Mouse (Mus musculus): ENCODE measurements around the gene Pde3a. TPM values are rescaled to one million over a fixed set of nuclear protein-coding genes. Genes with fewer than 3 reads are reported as not detected.

Pde3a gene
- polyA plus RNA-seq, 1 experiment = 0.81 TPM

- H3K27ac ChIP-seq (ENCODE audit: insufficient read depth, low read length) = no peak overlapping the region
- H3K4me1 ChIP-seq (ENCODE audit: control insufficient read depth, insufficient read depth, low read length) = no peaks in the 10 kb centered on the region
- H3K4me3 ChIP-seq (ENCODE audit: insufficient read depth, low read length) = no peak overlapping the region
- TF ChIP-seq POLR2A (IDR thresholded peaks at IDR 0.05; ENCODE audit: extremely low read depth, insufficient read depth, low read length) = no peak
- no peak for TF ChIP-seq CTCF (IDR thresholded peaks at IDR 0.05; ENCODE audit: extremely low read depth, insufficient read depth, low read length)
Measured at GRCm38 (mm10) chr6:141374469-141375057, 125.5 kb downstream of the Pde3a start.

DNA sequence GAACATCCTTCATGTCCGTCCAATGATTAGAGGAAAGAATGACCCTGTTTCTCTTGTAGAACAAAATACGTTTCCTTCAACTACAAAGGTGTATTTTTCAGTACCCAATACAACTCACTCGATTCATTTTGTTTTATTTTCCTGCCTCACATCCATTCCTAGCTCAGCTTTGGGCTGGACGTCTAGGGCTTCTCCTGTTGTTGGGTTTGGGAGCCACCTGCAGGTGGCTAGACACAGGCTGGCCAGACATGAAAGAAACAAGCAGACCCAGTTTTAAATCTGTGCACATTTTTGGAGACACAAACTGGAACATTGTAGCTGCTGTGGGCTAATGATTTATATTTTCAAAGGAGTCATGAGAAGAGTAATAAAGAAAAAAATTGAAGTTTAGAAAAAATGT is 126.1 kb downstream of the Pde3a start:
- TF ChIP-seq POLR2A (IDR thresholded peaks at IDR 0.05; ENCODE audit: extremely low read depth, insufficient read depth, low read length) (no peak), CTCF (IDR thresholded peaks at IDR 0.05; ENCODE audit: extremely low read depth, insufficient read depth, low read length) (peak; percentile 23; the same call in 1 of the 2 replicates)
- Histone ChIP-seq H3K4me1 (ENCODE audit: control insufficient read depth, insufficient read depth, low read length) (no peaks in the 10 kb centered on the region), H3K27ac (ENCODE audit: insufficient read depth, low read length) (no peak overlapping the region), H3K4me3 (ENCODE audit: insufficient read depth, low read length) (no peak overlapping the region)

- Histone ChIP-seq H3K27ac (ENCODE audit: insufficient read depth, low read length) (no peak overlapping the region), H3K4me3 (ENCODE audit: insufficient read depth, low read length) (no peak overlapping the region), H3K4me1 (ENCODE audit: control insufficient read depth, insufficient read depth, low read length) (no peaks in the 10 kb centered on the region)
- TF ChIP-seq POLR2A (IDR thresholded peaks at IDR 0.05; ENCODE audit: extremely low read depth, insufficient read depth, low read length) = no peak
- TF ChIP-seq CTCF (IDR thresholded peaks at IDR 0.05; ENCODE audit: extremely low read depth, insufficient read depth, low read length) = no peak
Measured at GRCm38 (mm10) chr6:141380927-141381326, 131.9 kb downstream of the Pde3a start.

GRCm38 (mm10) chr6:141381473-141381872 is 132.4 kb downstream of the Pde3a start:
- Histone ChIP-seq H3K27ac (ENCODE audit: insufficient read depth, low read length) (no peak overlapping the region), H3K4me3 (ENCODE audit: insufficient read depth, low read length) (no peak overlapping the region), H3K4me1 (ENCODE audit: control insufficient read depth, insufficient read depth, low read length) (no peaks in the 10 kb centered on the region)
- TF ChIP-seq POLR2A (IDR thresholded peaks at IDR 0.05; ENCODE audit: extremely low read depth, insufficient read depth, low read length) (no peak), CTCF (IDR thresholded peaks at IDR 0.05; ENCODE audit: extremely low read depth, insufficient read depth, low read length) (no peak)

DNA sequence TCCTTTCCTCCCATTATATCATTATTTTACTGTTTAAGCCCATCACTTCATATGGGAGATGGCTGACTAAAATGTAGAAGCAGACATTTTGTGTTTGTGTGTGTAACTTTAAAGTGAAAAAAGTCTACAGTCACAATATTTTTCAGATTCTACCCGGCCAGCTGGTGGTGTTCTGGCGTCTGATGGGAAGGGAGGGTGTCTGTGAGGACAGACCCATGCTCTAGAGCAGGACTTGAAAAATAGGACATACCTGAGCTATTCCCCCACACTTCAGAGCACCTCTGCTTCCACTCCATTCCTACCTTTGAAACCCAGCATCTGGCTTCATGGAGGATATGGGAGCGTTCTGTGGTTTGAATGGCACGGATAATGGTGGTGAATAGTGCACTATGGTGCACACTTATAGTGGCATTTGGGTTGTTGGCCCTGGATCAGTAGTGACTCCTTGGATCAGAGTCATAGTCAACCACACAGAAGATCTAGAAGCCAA is 132.9 kb downstream of the Pde3a start:
- no peak overlapping the region for H3K4me3 ChIP-seq (ENCODE audit: insufficient read depth, low read length)
- no peaks in the 10 kb centered on the region for H3K4me1 ChIP-seq (ENCODE audit: control insufficient read depth, insufficient read depth, low read length)
- TF ChIP-seq POLR2A (IDR thresholded peaks at IDR 0.05; ENCODE audit: extremely low read depth, insufficient read depth, low read length) = no peak
- no peak for TF ChIP-seq CTCF (IDR thresholded peaks at IDR 0.05; ENCODE audit: extremely low read depth, insufficient read depth, low read length)
- no peak overlapping the region for H3K27ac ChIP-seq (ENCODE audit: insufficient read depth, low read length)

GRCm38 (mm10) chr6:141388104-141388503 is 139.0 kb downstream of the Pde3a start:
- Histone ChIP-seq H3K4me3 (ENCODE audit: insufficient read depth, low read length) (no peak overlapping the region), H3K4me1 (ENCODE audit: control insufficient read depth, insufficient read depth, low read length) (no peaks in the 10 kb centered on the region), H3K27ac (ENCODE audit: insufficient read depth, low read length) (no peak overlapping the region)
- TF ChIP-seq CTCF (IDR thresholded peaks at IDR 0.05; ENCODE audit: extremely low read depth, insufficient read depth, low read length) = no peak
- TF ChIP-seq POLR2A (IDR thresholded peaks at IDR 0.05; ENCODE audit: extremely low read depth, insufficient read depth, low read length) = no peak

DNA sequence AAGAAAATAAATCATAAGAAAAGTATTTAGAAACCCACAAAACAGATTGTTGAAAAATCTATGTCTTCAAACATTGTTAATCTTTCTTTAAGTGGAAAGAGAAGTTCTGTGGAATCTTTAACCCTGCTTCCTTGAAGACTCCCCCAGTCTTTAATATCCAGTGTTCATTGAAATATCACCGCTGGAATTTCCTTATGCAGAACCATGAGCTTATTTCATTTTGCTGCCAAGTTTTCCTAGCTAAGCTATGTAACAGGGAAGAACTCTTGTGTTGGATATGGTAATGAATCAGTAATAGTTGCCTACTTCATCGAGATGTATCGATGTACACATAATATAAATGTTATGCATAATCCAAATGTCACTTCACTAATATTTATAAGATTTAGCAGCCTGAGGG is 146.9 kb downstream of the Pde3a start:
- H3K4me3 ChIP-seq (ENCODE audit: insufficient read depth, low read length) = no peak overlapping the region
- no peaks in the 10 kb centered on the region for H3K4me1 ChIP-seq (ENCODE audit: control insufficient read depth, insufficient read depth, low read length)
- TF ChIP-seq POLR2A (IDR thresholded peaks at IDR 0.05; ENCODE audit: extremely low read depth, insufficient read depth, low read length) (no peak), CTCF (IDR thresholded peaks at IDR 0.05; ENCODE audit: extremely low read depth, insufficient read depth, low read length) (no peak)
- no peak overlapping the region for H3K27ac ChIP-seq (ENCODE audit: insufficient read depth, low read length)

- H3K27ac ChIP-seq (ENCODE audit: insufficient read depth, low read length) = no peak overlapping the region
- H3K4me3 ChIP-seq (ENCODE audit: insufficient read depth, low read length) = no peak overlapping the region
- no peaks in the 10 kb centered on the region for H3K4me1 ChIP-seq (ENCODE audit: control insufficient read depth, insufficient read depth, low read length)
- TF ChIP-seq POLR2A (IDR thresholded peaks at IDR 0.05; ENCODE audit: extremely low read depth, insufficient read depth, low read length) (no peak), CTCF (IDR thresholded peaks at IDR 0.05; ENCODE audit: extremely low read depth, insufficient read depth, low read length) (no peak)
Measured at GRCm38 (mm10) chr6:141399411-141399810, 150.3 kb downstream of the Pde3a start.

DNA sequence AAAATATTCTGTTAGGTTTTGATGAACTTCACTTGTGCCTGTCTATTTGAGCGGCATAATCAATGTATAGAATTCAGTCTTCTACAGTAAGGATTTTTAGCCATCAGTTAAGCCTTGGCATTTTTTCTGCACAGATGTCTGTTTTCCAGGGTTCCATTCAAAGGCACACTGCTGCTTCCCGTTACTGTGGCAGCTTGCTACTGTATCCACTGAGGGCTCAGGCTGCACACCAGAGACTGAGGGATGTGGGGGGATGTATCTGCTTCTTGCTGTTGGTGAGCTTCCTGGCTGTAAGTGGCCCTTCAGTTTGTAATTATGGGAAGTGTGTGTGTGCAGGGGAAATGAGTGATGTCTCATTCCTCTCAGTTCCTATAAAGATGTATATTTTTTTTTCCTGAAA is 154.9 kb downstream of the Pde3a start:
- TF ChIP-seq POLR2A (IDR thresholded peaks at IDR 0.05; ENCODE audit: extremely low read depth, insufficient read depth, low read length) (no peak), CTCF (IDR thresholded peaks at IDR 0.05; ENCODE audit: extremely low read depth, insufficient read depth, low read length) (no peak)
- Histone ChIP-seq H3K4me1 (ENCODE audit: control insufficient read depth, insufficient read depth, low read length) (no peaks in the 10 kb centered on the region), H3K27ac (ENCODE audit: insufficient read depth, low read length) (no peak overlapping the region), H3K4me3 (ENCODE audit: insufficient read depth, low read length) (no peak overlapping the region)

DNA sequence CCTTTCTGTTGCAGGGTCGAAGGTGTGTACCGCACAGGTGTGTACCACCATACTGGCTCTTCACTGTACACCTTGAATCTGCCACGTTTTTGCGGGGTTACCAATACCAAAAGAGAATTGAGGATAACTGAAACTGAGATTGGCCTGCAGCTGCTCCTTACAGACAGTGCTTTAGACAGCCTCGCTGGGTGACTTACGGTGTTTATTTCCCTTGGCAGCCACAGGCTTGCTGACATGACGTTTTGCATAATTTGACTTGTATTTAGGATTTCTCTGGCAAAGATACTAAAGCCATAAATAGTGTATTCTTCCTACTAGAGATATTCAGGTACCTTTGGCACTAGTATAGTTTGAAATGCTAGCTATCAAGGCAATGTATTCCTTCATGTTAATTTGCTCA is 155.6 kb downstream of the Pde3a start:
- Histone ChIP-seq H3K4me3 (ENCODE audit: insufficient read depth, low read length) (no peak overlapping the region), H3K4me1 (ENCODE audit: control insufficient read depth, insufficient read depth, low read length) (no peaks in the 10 kb centered on the region), H3K27ac (ENCODE audit: insufficient read depth, low read length) (no peak overlapping the region)
- TF ChIP-seq POLR2A (IDR thresholded peaks at IDR 0.05; ENCODE audit: extremely low read depth, insufficient read depth, low read length) (no peak), CTCF (IDR thresholded peaks at IDR 0.05; ENCODE audit: extremely low read depth, insufficient read depth, low read length) (no peak)

Data from cortical plate, adult 2 months (tissue).